Mouse (Mus musculus) erythroblast, embryonic 14.5 days (primary cell): ENCODE measurements around the gene Kdr.

Experiments used
- GATA1 ChIP-seq: IDR thresholded peaks from 2 replicates; pipeline ENCODE4 v1.6.1; 2012; ENCODE audit warnings: low read length, inconsistent platforms, mixed read lengths
- TAL1 ChIP-seq: IDR thresholded peaks from 3 replicates; pipeline ENCODE4 v1.6.1; 2012; ENCODE audit warnings: low read length, inconsistent platforms, mixed read lengths

DNA sequence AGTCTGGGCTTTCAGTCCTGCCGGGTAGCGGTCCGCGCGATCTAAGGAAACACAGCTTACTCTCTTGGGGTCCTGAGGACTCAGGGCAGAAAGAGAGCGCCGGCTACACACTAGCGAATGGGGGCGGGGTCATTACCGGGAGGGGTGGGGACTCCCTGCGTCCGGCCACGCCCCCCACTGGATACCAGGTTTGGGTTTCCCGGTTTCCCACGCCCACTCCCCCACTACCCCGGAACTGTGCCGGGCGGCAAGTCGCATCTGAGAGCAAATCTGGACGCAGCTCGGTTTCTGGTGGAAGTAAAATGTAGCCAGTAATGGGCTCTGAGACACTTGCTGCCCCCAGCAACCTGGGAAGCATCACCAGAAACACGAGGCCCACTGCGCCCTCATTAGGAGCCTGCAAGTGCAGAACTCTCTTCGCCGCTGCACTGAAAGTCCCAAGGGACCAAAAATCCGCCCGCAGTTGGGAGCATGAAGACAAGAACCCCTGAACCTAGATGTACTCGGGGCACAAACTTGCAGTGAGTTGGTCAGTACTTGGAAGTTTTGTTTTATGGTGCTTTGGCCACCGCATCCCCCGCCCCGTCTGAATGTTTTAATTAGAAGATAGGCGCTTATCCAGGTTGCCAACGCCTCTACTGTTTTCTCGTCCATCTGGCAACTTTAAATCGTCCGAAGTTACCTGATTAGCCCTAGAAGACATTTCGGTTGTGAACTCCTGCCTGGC lies at the start of gene Kdr:
- no peak for TF ChIP-seq TAL1
- TF ChIP-seq GATA1 = no peak
